Mouse (Mus musculus) bone marrow, adult 2 months (tissue): ENCODE data around the gene Ncoa1. TPM values are rescaled to one million over a fixed set of nuclear protein-coding genes. Genes with fewer than 3 reads are reported as not detected.

Experiments
- H3K27ac ChIP-seq: fragments of 200-500 bp; 2 replicates; pipeline ENCODE4 v1.5.1; 2012; ENCODE audit warnings: low read depth, mild to moderate bottlenecking, control low read depth, inconsistent platforms, low read length; ENCODE audit not compliant: control insufficient read depth, poor library complexity, insufficient read depth
- H3K4me1 ChIP-seq: fragments of 200-500 bp; 2 replicates; pipeline ENCODE4 v1.6.1; 2011; ENCODE audit warnings: low read length; ENCODE audit not compliant: control insufficient read depth, insufficient read depth
- H3K4me3 ChIP-seq: fragments of 200-500 bp; replicated peaks from 2 replicates; pipeline ENCODE3; 2011; ENCODE audit warnings: mild to moderate bottlenecking, low read depth, low read length, control low read depth; ENCODE audit not compliant: control insufficient read depth
- CTCF ChIP-seq: fragments of 200-500 bp; IDR thresholded peaks from 2 replicates; pipeline ENCODE4 v1.5.1; 2011; ENCODE audit warnings: low read length, control low read depth; ENCODE audit not compliant: control insufficient read depth, insufficient read depth
- POLR2A ChIP-seq: fragments of 200-500 bp; IDR thresholded peaks from 2 replicates; pipeline ENCODE4 v1.6.1; 2011; ENCODE audit warnings: low read depth, mild to moderate bottlenecking, control low read depth, low read length, borderline replicate concordance; ENCODE audit not compliant: control insufficient read depth
- WGBS: fragments of 180-500 bp; shearing (Covaris S2); methylation state at CpG from one replicate; pipeline ENCODE4 v1.1.7; 2018; 5-methylcytosine and 5-hydroxymethylcytosine counted together
- polyA plus RNA-seq: library from polyadenylated mRNA; stranded (reverse); fragments of >200 nt; gene quantifications from 2 replicates; pipeline ENCODE4 v1.2.4, GENCODE M21; 2011; ENCODE audit warnings: low replicate concordance; ENCODE audit not compliant: missing spikeins, insufficient read depth, insufficient read length

Ncoa1 gene
- polyA plus RNA-seq, 1 experiment = 16.2 TPM

GRCm38 (mm10) chr12:4198702-4199101 lies 278.3 kb downstream of the Ncoa1 start:
- Histone ChIP-seq H3K27ac (no peak overlapping the region), H3K4me3 (no peak overlapping the region), H3K4me1 (peaks cover 2% of the 10 kb centered on the region; the same call in 1 of the 2 replicates)
- TF ChIP-seq POLR2A = no peak
- no peak for TF ChIP-seq CTCF
- 79% methylated on average over 4 of the region's 4 CpGs for WGBS

Other genes starting within 250 kb of the Ncoa1 start
- gene Ptrhd1, start 243.2 kb downstream of the Ncoa1 start, polyA plus RNA-seq = 3.0 and 5.4 TPM in 2 replicates
- gene Cenpo, start 242.9 kb downstream of the Ncoa1 start, polyA plus RNA-seq = 9.2 and 14.9 TPM in 2 replicates
- gene Itsn2, start 115.5 kb upstream of the Ncoa1 start, polyA plus RNA-seq = 42.2 and 57.3 TPM in 2 replicates
- gene Gm3625, start 115.7 kb upstream of the Ncoa1 start, polyA plus RNA-seq = not detected in 2 replicates